Mouse (Mus musculus): ENCODE measurements around the gene Ttc7b.

GRCm38 (mm10) chr12:100290711-100291685 is 229.6 kb downstream of the Ttc7b start:
- TF ChIP-seq CTCF (IDR thresholded peaks at IDR 0.05; ENCODE audit: borderline replicate concordance, insufficient read depth, low read depth, low read length) = no peak
- no peak for TF ChIP-seq POLR2A (IDR thresholded peaks at IDR 0.05; ENCODE audit: borderline replicate concordance, insufficient read depth, low read length)

Data from cerebellum, adult 2 months (tissue).